Mouse (Mus musculus) heart, postnatal 14 days (tissue): ENCODE measurements around the gene Cwh43. TPM values are rescaled to one million over a fixed set of nuclear protein-coding genes. Genes with fewer than 3 reads are reported as not detected.

Source experiments
- DNase-seq, 2 experiments: peaks; one replicate each; pipeline ENCODE4 v3.0.0; 2021 to 2022
- intact Hi-C: fragments of 180-260 bp; cut with DNase I; formaldehyde crosslinking; loops from one replicate; pipeline ENCODE4 v1.15.1; 2025
- long read RNA-seq, 2 experiments: library from polyadenylated mRNA; stranded (forward); transcript quantifications; one replicate each; pipeline ENCODE4 v2.0.0; 2021
- total RNA-seq, 2 experiments: library from RNA; stranded (reverse); gene quantifications; 2 replicates each; pipeline ENCODE4 v1.2.3; 2021

Gene Cwh43
- not detected for total RNA-seq
- long read RNA-seq, experiment 1, result 0 reads
- long read RNA-seq, experiment 2, result 0 reads

DNA sequence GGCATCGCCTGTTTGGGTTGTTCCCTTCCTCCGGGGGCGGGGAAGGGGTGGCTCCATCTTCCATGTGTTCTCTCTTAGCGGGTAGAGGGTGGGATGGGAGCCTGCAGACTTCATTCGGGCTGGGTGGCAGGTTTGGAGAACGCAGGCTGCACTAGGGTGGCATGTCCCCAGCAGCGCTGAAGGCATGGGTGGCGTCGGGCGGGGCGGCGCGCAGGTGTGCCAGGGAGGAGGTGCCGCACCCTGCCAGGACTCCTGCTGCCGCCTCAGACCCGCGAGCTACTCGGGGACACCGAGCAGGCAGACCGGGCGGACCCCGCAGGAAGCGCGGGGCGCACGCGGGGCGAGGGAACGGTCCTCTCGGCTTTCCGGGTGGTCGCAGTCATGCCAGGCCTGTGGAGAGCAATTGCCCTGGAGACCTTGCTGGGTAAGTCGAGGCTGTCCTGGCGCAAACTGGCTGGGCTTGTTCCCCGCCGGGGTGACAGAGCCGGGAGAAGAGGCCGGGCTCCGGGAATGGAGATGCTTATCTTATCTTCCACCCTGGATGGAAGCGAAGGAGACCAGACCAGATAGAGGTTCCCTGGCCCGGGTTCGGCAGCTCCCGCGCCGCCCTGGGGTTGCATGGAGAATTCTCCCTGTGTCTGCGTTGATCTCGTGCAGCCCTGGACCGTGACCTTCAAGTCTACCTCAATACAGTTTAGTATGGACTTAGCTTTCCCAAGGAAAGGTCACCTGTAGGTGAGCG, at the start of gene Cwh43:
Gene Cwh43 (plus strand): TSS at position 95 of the 742 bp plus-strand sequence.
- DNase-seq, result no peak
- intact Hi-C loops, result no loop called here

DNA sequence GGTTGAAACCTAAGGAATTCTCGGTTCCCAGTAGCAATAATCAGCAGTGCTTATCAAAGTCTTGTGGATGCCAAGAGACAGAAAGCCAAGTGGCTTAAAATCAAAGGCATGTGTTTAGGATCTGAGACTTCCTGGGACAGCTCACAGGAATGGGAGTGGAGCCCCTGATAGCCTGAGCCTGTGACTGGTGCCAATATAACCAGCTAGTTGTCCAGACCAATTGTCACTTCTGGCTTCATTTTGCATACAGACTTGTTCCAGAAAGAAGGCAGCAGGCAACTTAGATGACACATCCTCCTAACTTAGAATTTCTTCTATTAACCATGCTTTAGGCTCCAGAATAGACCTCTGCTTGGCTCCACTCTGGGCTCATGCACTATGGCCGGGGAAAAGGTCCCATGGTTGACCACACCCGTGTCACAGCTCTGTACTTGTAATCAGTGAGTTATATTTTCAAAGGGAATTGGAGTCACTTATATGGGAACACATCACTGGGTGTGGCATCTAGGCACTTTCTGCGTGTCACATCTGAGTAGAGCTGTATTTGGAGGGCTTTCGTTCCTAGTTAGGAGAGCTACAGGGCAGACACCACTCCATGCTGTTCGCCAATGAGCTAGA, 46.6 kb upstream of the Cwh43 start:
- intact Hi-C loops, result no loop called here

DNA sequence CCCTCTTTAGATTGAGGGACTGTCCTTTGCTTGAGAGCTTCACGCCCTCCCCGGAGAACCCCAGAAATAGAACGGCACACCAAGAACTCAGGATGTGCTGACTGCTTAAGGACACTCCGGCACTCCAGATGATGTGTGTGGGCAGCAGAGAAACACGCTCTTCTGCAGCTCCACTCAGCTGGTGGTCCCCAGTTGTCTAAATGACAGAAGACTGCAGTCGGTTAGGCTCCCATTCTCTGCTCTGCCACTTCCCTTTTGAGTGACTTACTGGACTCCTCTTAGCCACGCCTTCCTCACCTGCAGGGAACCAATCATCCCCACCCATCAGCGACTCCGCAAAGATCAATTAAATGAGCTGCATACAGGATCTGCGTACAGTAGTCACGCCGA, 46.1 kb upstream of the Cwh43 start:
- intact Hi-C loops, result no loop called here
- DNase-seq, result no peak

More for the DNA sequence above, 46.6 kb upstream of the Cwh43 start:
- no peak for DNase-seq

DNA sequence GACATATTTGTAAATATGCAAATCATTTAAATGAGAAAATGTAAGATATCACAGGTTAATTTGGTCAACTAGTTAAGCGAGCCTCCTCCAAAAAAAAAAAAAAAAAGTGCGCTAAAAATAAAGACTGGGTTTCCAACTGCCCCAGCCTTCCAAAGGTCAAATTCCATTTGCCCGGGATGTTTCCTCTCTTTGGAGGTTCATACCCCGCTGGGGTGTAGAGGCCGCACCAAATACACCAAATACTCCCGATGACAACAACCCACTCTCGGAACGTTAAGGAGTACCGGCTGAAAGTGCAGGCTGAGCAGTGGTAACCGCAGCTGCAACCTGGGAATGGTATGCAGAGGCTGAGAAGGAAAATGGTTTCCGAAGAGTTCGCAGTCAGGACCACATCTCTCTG, 45.6 kb upstream of the Cwh43 start:
- intact Hi-C loops, result no loop called here
- no peak for DNase-seq

GRCm38 (mm10) chr5:73362338-73362737, 43.5 kb upstream of the Cwh43 start:
- intact Hi-C loops, result no loop called here
- no peak for DNase-seq

DNA sequence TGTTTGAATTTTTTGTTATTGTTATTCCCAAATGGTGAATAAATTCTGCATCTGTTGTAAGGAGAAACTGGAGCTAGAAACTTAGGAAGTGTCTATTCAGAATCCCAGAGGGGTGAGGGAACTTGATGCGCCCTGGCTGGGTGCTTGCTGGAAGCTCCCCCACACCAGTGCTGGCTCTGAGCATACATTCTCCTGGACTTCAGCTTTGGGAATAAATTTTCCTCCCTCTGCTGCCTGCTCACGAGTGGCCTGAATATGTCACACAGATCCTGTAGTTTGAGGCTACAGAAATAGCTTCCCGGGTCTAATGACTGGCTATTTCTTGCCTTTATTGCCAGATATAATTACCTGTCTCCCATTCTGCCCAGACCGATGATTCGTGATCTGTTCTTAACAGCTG, 43.1 kb upstream of the Cwh43 start:
- intact Hi-C loops, result no loop called here
- DNase-seq, result no peak

- intact Hi-C loops, result no loop called here
These were observed 41.6 kb upstream of the Cwh43 start for GRCm38 (mm10) chr5:73364107-73364864.

DNA sequence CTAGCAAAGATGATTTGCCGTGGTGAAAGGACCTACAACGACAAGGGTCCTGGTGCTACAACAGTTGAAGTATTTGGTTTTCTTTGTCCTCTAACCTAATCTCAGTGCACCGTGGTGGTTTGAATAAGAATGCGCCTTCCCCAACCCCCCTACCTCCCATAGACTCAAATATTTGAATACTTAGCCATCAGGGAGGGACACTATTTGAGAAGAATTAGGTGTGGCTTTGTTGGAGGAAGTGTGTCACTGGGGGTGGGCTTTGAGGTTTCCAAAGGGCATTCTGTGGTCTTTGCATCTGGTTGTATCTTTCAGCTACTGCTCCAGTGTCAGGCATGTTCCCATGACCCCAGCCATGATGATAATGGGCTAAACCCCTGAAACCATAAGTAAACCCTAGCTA, 38.0 kb upstream of the Cwh43 start:
- DNase-seq, result no peak
- intact Hi-C loops, result no loop called here

More at GRCm38 (mm10) chr5:73364107-73364864, 41.6 kb upstream of the Cwh43 start:
- DNase-seq, result no peak

DNA sequence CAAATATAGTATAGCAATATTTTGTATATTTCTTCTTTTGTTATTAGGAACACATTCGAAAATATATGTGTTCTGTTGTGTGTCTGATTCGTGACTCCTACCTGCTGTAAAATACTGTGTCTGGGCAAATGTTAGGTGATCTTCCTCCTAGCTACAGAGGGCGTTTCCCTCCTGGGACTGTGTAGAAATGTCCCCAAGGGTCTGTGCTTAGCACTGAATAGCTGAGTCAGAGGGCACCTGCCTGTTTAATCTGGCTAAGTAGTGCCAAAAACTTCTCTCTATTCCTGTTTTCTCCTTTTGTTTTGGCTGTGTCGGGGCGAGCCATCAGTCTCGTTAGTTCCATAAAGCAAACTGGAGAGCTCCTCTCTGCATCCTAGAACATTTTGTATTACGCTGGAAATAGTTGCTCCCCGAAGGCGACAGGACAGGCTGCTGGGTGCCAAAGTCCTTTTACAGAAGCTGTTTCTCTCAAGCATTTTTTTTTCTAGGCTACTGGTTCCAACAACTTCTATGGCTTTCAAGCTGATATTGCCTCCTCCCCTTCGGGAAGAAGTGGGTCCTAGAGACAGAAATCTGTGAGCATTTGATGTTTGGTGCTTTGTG, 36.9 kb upstream of the Cwh43 start:
- intact Hi-C loops, result no loop called here
- no peak for DNase-seq

DNA sequence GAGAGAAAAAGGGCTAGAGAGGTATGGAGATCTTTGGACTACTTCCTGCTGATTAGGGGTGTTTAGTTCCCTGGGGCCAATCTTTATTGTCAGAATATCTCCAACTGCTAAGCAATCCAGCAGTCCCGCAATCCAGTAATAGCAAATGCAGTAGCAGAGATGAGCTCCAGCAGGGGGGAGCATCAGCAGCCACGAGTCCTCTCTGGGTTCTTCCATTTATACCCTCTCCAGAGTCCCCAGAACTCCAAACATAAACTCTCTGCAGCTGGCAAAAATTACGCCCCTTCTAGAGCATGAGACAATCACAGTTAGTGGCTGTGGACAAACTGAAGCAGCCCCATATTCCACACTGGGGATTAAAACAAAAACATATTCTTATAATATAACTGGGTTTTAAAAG, 36.1 kb upstream of the Cwh43 start:
- intact Hi-C loops, result no loop called here
- DNase-seq, result no peak

DNA sequence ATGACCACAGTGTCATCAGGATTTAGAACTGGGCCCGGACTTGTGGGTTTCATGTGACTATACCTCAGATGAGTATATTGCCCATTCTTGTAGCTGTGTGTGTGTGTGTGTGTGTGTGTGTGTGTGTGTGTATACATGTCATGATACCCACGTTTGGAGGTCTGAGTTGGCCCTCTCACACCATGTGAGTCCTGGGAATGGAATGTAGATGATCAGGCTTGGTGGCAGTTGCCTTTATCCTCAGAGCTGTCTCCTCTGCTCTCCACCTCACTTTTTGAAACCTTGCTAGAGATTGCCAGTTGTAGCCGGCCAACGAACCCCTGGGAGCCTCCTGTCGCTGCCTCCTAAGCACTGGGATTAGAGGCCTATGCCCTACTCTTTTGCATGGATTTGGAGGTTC, 33.3 kb upstream of the Cwh43 start:
- intact Hi-C loops, result no loop called here
- DNase-seq, result no peak

DNA sequence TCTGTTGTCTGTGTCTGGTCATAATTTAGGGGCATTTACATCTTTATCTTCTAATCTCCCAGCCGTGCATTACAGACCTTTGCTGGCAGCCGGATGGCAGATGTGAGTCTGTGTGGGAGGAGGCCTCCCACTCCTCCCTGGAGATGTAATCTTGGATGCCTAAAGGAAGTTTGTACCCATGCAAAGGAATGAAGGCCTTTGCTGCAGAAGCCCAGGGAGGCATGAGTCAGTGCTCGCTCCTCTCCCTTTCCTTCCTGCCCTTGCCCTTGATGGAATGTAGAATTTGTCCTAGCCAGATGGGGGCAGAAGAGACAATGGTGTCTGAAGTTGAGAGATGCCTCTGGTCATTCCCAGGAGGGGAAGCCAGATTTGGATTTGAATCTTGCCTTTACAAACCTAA, 32.7 kb upstream of the Cwh43 start:
- intact Hi-C loops, result no loop called here
- no peak for DNase-seq

GRCm38 (mm10) chr5:73376041-73376440, 29.8 kb upstream of the Cwh43 start:
- intact Hi-C loops, result no loop called here
- no peak for DNase-seq

DNA sequence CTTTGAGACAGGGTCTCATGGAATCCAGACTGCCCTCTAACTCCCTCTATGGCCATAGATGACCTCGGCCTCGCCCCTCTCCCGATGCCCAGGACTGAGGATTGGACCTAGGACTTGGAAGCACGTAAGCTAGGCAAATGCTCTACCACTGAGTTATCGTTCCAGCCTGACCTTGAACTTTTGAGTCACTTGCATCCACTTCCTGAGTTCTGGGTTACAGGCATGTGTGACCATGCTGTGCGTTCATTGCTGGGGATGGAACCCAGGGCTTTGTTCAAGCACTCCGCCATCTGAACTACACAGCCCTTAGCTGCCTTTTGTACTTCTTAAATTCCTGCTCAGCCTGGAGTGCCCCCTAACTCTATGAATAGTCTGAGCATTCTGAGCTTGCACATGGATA, 29.4 kb upstream of the Cwh43 start:
- no peak for DNase-seq
- intact Hi-C loops, result no loop called here

GRCm38 (mm10) chr5:73379908-73380307, 26.0 kb upstream of the Cwh43 start:
- intact Hi-C loops, result loop anchor here (5.0 kb wide), 2 partner anchors 123 to 263 kb away; partner anchors contain the start of gene Fryl

DNA sequence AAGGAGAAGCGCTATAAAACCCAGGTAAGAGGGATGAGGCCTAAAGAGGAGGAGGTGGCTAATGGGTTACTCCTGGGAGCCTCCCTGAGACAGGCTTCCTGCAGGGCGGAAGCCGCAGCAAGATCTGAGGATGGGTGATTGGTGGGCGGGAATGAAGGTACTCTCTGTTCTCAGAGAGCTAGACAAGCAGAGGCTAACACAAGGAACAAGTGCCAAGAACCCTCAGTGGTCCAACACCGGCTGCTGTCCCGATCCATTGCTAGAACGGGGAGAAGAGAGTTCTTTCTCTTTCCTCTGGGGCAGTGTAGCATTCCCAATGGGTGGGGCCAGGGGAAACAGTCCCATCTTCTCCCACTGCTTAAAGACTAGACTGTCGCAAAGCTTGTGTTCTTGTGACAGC, 25.0 kb upstream of the Cwh43 start:
- peak in 1 of 2 experiments; percentile 5 for DNase-seq
- intact Hi-C loops, result loop anchor here (5.0 kb wide), 2 partner anchors 124 to 264 kb away; partner anchors contain the start of gene Fryl

More at GRCm38 (mm10) chr5:73379908-73380307, 26.0 kb upstream of the Cwh43 start:
- peak; percentile 86 to 92 for DNase-seq

GRCm38 (mm10) chr5:73381510-73381909, 24.4 kb upstream of the Cwh43 start:
- intact Hi-C loops, result loop anchor here (5.0 kb wide), 2 partner anchors 124 to 264 kb away; partner anchors contain the start of gene Fryl
- no peak for DNase-seq

- intact Hi-C loops, result loop anchor here (1.0 to 5.0 kb wide), 4 partner anchors 125 to 396 kb away; partner anchors contain the start of gene Fryl
- DNase-seq, result no peak
These were observed 23.8 kb upstream of the Cwh43 start for GRCm38 (mm10) chr5:73381976-73382540.

GRCm38 (mm10) chr5:73382737-73383646, 22.9 kb upstream of the Cwh43 start:
- intact Hi-C loops, result loop anchor here (1.0 to 5.0 kb wide), 4 partner anchors 126 to 397 kb away; partner anchors contain the start of gene Fryl
- DNase-seq, result peak; percentile 78 to 85
